12 mouse cellular contexts compared by ENCODE assay signal in the genomic region with DNA sequence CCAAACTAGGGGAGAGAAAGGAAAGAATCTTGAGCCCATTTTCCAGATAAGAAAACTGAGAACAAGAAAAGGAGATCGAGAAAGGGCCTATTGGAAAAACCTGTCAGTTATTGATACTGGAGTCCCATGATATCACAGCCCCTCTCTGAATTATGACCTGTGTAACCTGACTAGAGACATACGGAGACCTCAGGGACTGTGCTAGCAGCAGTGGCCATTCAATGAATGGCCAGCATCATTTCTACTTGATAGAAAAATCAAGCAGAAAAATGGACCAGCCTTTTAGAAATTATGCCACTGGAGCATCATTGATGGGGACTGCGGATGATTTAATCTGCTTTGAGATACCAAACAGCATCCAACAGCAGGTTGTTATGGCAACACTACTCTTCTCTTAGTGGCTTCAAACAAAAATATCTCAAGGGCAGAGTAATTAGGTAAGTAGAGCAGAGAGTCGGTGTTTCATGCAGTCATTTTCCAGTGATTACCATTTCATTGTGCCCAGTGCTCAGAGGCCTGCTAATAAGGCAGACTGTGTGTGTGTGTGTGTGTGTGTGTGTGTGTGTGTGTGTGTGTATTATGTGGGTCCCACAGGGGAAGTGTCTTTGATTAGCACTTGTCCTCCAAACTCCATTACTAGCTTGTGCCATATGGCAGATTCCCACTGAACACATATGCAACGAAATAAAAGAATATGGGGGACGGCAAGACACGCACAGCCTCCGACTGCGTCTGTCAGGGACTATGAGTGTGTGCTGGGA. TPM values are rescaled to one million over a fixed set of nuclear protein-coding genes. Genes with fewer than 3 reads are reported as not detected.
DNase-seq lines count a peak whose midpoint lies in the region; ATAC-seq lines count a peak whose summit lies in the region.
"Had no signal": no experiment of that assay in that cellular context is flagged by ENCODE, and none has a peak within 500 bp of the region (broad histone marks: within the 10 kb centered on the region; RNA-seq: fewer than 3 reads in every experiment).

No protein-coding gene starts in this region.

- WGBS in forebrain, embryonic 15.5 days = 54% methylated on average over 9 of the region's 9 CpGs
- WGBS in neural tube, embryonic 13.5 days = 59% methylated on average over 9 of the region's 9 CpGs

- H3K27ac ChIP-seq in forebrain, embryonic 15.5 days (replicated peaks) = peak overlapping the region; percentile 59
- H3K27ac ChIP-seq in neural tube, embryonic 13.5 days (replicated peaks) = peak overlapping the region; percentile 86
- H3K27ac ChIP-seq: limb, embryonic 15.5 days had no signal

- H3K9ac ChIP-seq in forebrain, embryonic 15.5 days (replicated peaks) = no peak overlapping the region
- H3K9ac ChIP-seq in neural tube, embryonic 13.5 days = no peak overlapping the region
- H3K9ac ChIP-seq: limb, embryonic 15.5 days had no signal

- peaks cover 9% of the 10 kb centered on the region for H3K4me1 ChIP-seq in forebrain, embryonic 15.5 days
- H3K4me1 ChIP-seq in neural tube, embryonic 13.5 days (replicated peaks) = peaks cover 20% of the 10 kb centered on the region
- H3K4me1 ChIP-seq: limb, embryonic 15.5 days had no signal

- no peaks in the 10 kb centered on the region for H3K9me3 ChIP-seq in forebrain, embryonic 15.5 days
- no peaks in the 10 kb centered on the region for H3K9me3 ChIP-seq in neural tube, embryonic 13.5 days
- H3K9me3 ChIP-seq: limb, embryonic 15.5 days had no signal

- no peak overlapping the region for H3K4me2 ChIP-seq in forebrain, embryonic 15.5 days (replicated peaks)
- no peak overlapping the region for H3K4me2 ChIP-seq in neural tube, embryonic 13.5 days
- H3K4me2 ChIP-seq: limb, embryonic 15.5 days had no signal

- H3K4me3 ChIP-seq in forebrain, embryonic 15.5 days = no peak overlapping the region
- H3K4me3 ChIP-seq in neural tube, embryonic 13.5 days = no peak overlapping the region
- H3K4me3 ChIP-seq: limb, embryonic 15.5 days had no signal

- no peaks in the 10 kb centered on the region for H3K36me3 ChIP-seq in forebrain, embryonic 15.5 days
- no peaks in the 10 kb centered on the region for H3K36me3 ChIP-seq in neural tube, embryonic 13.5 days
- H3K36me3 ChIP-seq: limb, embryonic 15.5 days had no signal

- peak; percentile 80 for ATAC-seq in forebrain, embryonic 15.5 days (replicated peaks)
- ATAC-seq in neural tube, embryonic 13.5 days (ENCODE audit: low read depth) = peak; percentile 95
- ATAC-seq in CD4-positive, CD25-positive, alpha-beta regulatory T cell, adult 4 months = no peak

- no peaks in the 10 kb centered on the region for H3K27me3 ChIP-seq in forebrain, embryonic 15.5 days
- no peaks in the 10 kb centered on the region for H3K27me3 ChIP-seq in neural tube, embryonic 13.5 days
- H3K27me3 ChIP-seq: limb, embryonic 15.5 days had no signal

- peak; percentile 25 to 48 for DNase-seq in left cerebral cortex, adult 18-20 months (ENCODE audit: low spot score in 2 of 2)
- DNase-seq in left cerebral cortex, adult 11 months (ENCODE audit: low spot score) = no peak
- peak; percentile 62 to 69 for DNase-seq in layer of hippocampus, adult 8-10 months (ENCODE audit: low spot score in 2 of 2)
- DNase-seq in urinary bladder, postnatal 14 days (ENCODE audit: low spot score) = no peak
- no peak for DNase-seq in thymus, postnatal 10 days (ENCODE audit: low spot score in 2 of 2)
- DNase-seq: kidney, postnatal 10 days had no signal

RNA-seq across cellular contexts. Expression of a gene that starts 16.6 kb away (rescaled TPM):
- 100 to 1,000 TPM; 364 to 379 TPM for total RNA-seq in left cerebral cortex, adult 18-20 months (2021)
- polyA plus RNA-seq in forebrain, embryonic 15.5 days (2015; fragmentation: Nextera tagmentation; extraction: Ambion mirVana) = 50.6 and 54.3 TPM in 2 replicates
- 100 to 1,000 TPM in 3 of 4 experiments, 10 to 100 TPM in 1; 99.7 to 131 (median 122) TPM for total RNA-seq in layer of hippocampus, adult 8-10 months (2022)
- 111 and 117 TPM in 2 replicates for polyA plus RNA-seq in neural tube, embryonic 13.5 days (2015; fragmentation: Nextera tagmentation; extraction: Ambion mirVana)
- polyA plus RNA-seq in CD4-positive, CD25-positive, alpha-beta regulatory T cell, adult 4 months (2017; shearing (Covaris generic)) = not detected
- total RNA-seq: common myeloid progenitor, adult 5-6 weeks; hematopoietic stem cell, adult 5-6 weeks had no signal

Comparison
In these comparisons a context has a peak if more than half of its experiments do, and no peak if none do; other contexts are left out.
1. DNase-seq: peak in left cerebral cortex, adult 18-20 months (2 of 2) and layer of hippocampus, adult 8-10 months (2 of 2); none in left cerebral cortex, adult 11 months (single experiment), urinary bladder, postnatal 14 days (single experiment) and thymus, postnatal 10 days (0 of 2).
2. RNA of a gene that starts 16.6 kb away (polyA plus RNA-seq): 111 to 117 TPM in neural tube, embryonic 13.5 days and 50.6 to 54.3 TPM in forebrain, embryonic 15.5 days; not detected in CD4-positive, CD25-positive, alpha-beta regulatory T cell, adult 4 months; every median in the first group is over 10 times any median in the second.